Mouse (Mus musculus) olfactory bulb, adult 2 months (tissue): Measurements from ENCODE around the gene Tceal1.

ENCODE experiments used
- CTCF ChIP-seq: fragments of 200-500 bp; IDR thresholded peaks from 2 replicates; pipeline ENCODE4 v1.5.1; 2012; ENCODE audit warnings: low read depth, mild to moderate bottlenecking, low read length, moderate library complexity; ENCODE audit not compliant: insufficient read depth
- POLR2A ChIP-seq: fragments of 200-500 bp; IDR thresholded peaks from 2 replicates; pipeline ENCODE4 v1.6.1; 2012; ENCODE audit warnings: mild to moderate bottlenecking, low read depth, low read length, moderate library complexity; ENCODE audit not compliant: insufficient read depth

GRCm38 (mm10) chrX:136708782-136709181 lies 1.0 kb downstream of the Tceal1 start:
- TF ChIP-seq CTCF = no peak
- no peak for TF ChIP-seq POLR2A
